Mouse (Mus musculus) brain, embryonic 14.5 days (tissue): ENCODE measurements around the gene Tsacc. TPM values are rescaled to one million over a fixed set of nuclear protein-coding genes. Genes with fewer than 3 reads are reported as not detected.

Experiments
- DNase-seq: peaks from one replicate; pipeline ENCODE4 v3.0.0-alpha.2; 2011; ENCODE audit warnings: low read depth
- CTCF ChIP-seq: fragments of 200-500 bp; IDR thresholded peaks from 2 replicates; pipeline ENCODE4 v1.5.1; 2012; ENCODE audit warnings: inconsistent platforms, mild to moderate bottlenecking, moderate library complexity, borderline replicate concordance; ENCODE audit not compliant: insufficient read depth, insufficient read length; ENCODE audit errors: extremely low read depth
- POLR2A ChIP-seq: fragments of 200-500 bp; IDR thresholded peaks from 2 replicates; pipeline ENCODE4 v1.6.1; 2012; ENCODE audit warnings: mild to moderate bottlenecking, inconsistent platforms, borderline replicate concordance; ENCODE audit not compliant: poor library complexity, insufficient read depth, insufficient read length, severe bottlenecking; ENCODE audit errors: extremely low read depth
- polyA plus RNA-seq: library from polyadenylated mRNA; depleted of rRNA; stranded (reverse); fragments of >200 nt; gene quantifications from 2 replicates; pipeline ENCODE4 v1.2.3, GENCODE M21; 2012; rRNA removed

Gene Tsacc
- 3.0 and 3.6 TPM in 2 replicates for polyA plus RNA-seq

DNA sequence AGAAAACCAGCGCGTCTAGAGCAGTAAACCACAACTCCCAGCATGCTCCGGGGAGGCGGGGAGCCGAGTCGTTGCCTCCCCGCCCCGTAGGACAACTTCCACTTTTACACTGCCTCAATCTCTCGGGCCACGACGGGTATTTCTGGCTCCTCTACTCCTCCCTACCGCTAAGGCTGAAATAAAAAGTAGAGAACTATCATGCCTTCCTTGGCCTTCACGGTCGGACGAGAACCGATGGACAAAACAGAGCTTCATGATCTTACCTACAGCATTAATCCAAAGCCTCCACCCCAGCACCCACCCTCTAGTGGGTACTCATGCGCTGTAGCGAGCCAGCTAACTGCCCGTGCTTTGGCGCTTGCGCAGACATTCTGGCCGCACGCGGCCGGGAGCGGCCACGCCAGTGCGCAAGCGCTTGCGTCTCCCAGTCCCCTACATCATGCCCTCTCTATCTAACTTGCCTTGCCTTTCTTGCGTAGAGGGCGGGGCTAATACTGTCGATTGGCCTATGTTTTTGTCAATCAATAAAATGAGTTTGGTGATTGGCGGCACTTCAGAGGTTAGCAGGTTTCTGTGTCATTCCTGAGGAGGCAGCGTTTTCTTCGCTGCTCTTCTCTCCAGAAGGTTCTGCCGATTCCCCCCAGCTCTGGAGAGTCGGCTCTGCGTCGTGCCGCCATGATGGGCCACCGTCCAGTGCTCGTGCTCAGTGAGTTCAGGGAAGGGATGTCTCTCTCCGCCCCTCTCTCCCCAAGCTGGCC is at the start of gene Tsacc, which contains the start of gene Cct3:
TSS of gene Tsacc (minus strand) at position 439 of the 758 bp plus-strand sequence.
TSS of gene Cct3 (plus strand) at position 556 of the 758 bp plus-strand sequence.
- TF ChIP-seq POLR2A = peak; percentile 56; the same call in 1 of the 2 replicates
- peak; percentile 36; the same call in 1 of the 2 replicates for TF ChIP-seq CTCF
- DNase-seq = peak; percentile 100

DNA sequence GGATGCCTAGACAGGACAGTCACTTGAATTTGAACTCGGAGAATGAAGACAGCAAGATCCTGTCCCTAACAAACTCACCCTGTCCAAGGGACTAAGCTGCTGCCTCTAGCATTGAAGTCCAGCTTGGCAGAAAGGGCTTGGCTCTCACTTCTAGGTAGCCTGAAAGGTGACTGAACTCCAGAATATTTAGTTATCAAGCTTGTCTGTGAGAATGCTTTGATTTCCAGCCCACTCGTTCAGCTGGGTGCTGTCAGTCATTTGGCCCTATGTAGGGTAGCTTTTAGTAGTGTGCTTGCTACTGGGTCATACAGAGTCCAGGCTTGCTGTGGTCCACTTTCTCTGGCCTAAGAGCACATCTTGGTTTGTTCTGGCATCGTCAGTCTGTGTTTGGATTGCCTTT is 42.2 kb upstream of the Tsacc start:
- TF ChIP-seq CTCF = no peak
- TF ChIP-seq POLR2A = no peak
- DNase-seq = no peak

DNA sequence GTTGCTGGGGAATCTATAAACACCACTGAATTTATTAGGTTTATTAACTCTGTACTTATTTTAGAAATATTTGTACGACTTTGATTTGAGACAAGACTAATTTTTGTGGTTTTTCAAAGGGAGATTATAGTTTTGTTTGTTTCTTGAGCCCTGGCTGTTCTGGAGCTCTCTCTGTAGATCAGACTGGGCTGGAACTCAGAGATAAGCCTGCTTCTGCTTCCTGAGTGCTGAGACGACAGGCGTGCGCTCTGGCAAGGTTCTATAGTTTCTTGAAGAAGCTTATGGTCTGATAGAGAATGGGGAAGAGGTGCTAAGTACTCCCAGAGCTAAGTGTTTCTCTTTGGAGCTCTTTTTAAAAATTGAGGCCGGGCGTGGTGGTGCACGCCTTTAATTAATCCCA is 41.5 kb upstream of the Tsacc start:
- DNase-seq = no peak
- no peak for TF ChIP-seq POLR2A
- TF ChIP-seq CTCF = no peak

DNA sequence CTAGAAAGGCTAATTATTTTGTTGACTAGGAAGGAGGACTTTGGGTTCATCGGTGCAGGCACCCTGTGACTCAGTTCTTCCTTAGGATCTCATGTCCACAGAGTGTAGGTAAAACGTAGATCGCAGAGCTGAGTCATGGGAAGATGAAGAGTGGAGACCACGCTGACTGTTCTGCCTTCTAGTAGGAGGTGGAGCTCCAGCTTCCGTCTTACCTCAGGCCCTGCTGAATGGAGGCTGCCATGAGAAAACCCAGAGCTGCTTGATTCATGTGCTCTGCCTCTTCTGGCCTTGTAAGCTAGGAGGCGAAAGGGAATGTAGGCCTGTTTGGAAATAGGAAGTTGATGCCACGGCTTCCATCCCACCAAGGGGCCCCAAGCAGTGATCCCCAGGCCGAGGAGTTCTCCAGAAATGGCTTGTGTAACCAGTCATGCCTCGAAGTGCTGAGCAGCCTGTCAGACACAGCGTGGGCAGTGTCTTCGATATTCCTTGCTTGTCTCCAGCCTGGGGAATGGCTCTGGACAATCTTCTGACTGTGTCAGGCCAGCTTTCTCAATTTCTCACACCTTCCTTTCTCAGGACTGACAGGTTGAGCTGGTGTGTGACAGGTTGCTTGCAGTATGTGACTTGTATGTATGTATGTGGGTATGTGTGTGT is 40.7 kb upstream of the Tsacc start:
- no peak for TF ChIP-seq POLR2A
- no peak for TF ChIP-seq CTCF
- DNase-seq = no peak

DNA sequence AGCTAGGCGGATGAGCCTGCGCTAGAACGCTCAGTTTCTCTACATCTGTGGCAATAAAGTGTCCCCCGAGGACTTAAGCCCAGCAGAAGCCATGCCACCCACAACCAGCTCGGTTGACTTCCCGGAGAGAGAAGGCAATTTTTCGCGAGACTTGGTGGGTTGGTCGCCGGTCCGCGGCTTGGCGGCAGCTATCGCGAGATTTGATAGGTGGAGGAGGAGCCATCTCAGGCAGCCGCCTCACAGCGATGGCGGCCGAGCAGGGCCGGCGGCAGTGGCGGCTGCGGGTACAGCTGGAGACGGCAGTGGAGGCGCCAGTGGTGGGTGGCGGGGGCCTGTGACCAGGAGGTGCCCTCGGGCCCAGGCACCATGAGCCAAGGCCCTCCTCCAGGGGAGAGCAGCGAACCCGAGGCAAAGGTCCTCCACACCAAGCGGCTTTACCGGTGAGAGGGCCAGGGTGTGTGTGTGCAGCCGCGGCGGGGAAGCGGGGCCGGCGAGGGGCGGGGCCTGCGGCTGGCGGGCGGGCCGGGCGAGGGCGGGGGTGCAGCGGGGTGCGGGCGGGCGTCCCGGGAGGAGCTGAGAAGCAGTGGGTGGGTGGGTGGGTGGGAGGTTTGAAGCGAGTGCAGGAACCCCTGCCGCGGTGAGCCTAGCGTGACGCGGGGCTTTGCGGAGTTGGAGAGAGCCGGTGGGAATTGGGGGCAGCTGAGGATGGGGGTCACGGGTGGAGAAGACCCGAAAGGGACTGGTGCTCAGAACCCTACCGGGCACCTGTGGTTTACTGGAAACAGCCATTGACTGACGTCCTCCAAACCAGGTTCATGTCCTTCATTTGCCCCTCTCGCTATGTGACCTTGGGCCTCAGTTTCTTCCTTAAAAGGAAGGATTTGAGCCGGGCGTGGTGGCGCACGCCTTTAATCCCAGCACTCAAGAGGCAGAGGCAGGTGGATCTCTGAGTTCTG is 39.5 kb upstream of the Tsacc start, which contains the start of the genes Tmem79 and Smg5:
TSS of gene Tmem79 (minus strand) at position 91 of the 956 bp plus-strand sequence.
TSS of gene Smg5 (plus strand) at position 203 of the 956 bp plus-strand sequence.
- peak; percentile 98 for DNase-seq
- TF ChIP-seq POLR2A = peak; percentile 97
- TF ChIP-seq CTCF = no peak

DNA sequence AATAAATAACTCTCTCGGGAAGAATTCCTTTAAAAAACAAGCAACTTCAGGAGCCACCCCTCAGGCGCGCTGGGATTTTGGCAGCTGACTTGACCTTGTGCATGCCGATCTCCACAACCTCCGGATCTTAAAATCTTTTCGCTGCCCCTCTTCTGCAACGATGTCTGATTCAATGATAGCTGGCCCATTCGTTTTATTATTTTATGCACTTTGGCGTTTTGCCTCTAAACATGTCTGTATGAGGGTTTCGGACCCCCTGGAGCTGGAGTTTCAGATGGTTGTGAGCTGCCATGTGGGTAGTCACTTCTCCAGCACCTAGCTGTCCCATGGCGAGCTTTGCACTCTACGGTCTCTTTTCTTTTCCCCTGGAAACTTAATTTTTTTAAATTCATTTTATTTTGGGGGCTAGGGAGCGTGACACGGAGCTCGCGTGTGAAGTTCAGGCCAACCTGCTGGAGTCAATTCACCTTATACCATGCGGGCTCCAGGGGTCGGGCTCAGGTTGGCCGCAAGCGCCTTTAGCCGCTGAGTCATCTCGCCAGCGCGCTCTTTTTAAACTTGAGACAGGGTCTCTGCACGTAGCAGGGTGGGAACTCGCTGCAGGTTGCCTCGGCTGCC is 38.7 kb upstream of the Tsacc start:
- no peak for DNase-seq
- TF ChIP-seq CTCF = no peak
- TF ChIP-seq POLR2A = no peak

DNA sequence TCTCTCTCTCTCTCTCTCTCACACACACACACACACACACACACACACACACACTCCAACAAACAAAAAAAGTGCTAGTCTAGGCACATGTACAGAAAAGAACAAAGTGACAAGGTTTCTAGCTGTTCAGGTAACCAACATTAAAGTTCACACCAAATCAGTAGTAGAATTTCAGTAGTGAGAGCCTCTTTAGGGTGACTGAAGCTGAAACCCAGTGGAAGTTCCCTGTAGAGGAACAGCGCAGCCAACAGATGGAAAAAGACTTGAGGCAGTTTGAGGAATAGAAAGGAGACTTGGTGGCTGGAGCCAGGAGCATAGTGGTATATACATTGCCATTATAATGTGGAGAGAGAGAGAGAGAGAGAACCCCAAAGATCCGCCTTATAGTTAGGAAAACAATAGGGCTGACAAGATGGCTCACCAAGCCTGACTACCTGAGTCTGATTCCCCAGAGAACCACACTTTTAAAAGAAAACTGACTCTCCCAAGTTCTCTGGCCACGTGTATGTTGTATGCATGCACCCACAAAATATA is 38.2 kb upstream of the Tsacc start:
- TF ChIP-seq POLR2A = no peak
- no peak for TF ChIP-seq CTCF
- no peak for DNase-seq

DNA sequence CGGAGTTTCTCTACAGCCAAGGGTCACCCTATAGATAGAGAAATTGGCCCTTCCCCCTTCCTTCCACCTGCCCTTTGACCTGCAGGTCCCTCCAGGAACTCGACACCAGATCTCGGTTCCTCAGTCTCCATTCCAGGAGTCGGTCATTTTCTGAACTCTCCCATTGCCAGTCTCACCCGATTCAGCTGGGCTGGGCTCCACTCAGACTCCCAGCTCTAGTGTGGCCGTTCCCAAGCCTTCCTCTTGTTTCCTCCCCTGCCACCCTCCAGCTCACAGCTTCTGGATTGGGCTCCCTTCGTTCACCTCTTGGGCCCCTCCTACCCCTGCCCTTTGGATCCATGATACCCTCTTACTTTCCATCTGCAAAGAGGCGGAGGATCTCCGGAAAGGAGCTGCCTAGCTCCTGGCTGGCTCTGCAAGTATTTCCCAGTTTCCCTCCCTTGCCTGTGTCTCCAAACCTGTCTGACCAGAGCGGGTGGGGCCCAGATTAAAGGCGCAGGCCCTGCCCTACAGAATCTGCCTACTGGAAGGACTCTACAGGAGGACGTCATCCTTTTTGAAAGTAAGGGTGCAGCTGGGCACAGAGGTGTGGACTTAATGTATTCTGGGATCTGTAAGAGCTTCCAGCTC is 37.3 kb upstream of the Tsacc start:
- TF ChIP-seq POLR2A (no peak), CTCF (no peak)
- no peak for DNase-seq

DNA sequence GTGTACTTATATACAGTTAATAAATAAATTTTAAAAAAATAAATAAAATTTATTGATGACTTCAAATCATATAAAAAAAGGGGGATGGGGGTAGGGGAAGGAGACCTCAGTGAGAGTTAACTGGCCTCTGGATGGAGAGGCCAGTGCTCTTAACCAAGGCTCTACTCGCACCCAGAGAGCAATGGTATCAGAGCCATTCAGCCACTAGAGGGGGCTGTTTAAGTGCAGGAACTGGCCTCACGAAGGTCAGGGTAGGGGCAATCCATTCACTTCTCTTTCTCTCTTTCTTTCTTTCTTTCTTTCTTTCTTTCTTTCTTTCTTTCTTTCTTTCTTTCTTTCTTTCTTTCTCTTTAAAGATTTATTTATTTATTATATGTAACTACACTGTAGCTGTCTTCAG is 34.5 kb upstream of the Tsacc start:
- TF ChIP-seq CTCF = peak; percentile 56; the same call in 1 of the 2 replicates
- TF ChIP-seq POLR2A = no peak
- DNase-seq = peak; percentile 12

DNA sequence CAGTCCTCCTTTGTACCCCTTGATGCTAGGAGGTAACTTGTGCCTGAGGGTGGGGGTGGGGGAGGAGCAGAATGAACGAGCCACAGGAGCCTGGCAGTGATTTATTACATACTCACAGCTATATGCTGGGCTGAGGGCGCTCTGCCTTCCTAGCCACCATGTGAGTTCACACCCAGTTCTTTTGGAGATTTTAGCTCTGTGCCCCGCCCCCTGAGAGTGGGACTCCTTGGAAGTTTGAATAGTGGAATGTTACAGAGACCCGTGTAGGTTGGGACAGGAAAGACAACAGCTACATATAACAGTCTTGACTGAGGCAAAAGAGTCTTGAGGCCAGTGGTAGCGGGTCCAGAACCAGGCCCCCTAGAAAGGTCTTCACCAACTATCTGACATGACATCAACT is 32.2 kb upstream of the Tsacc start:
- DNase-seq = no peak
- TF ChIP-seq CTCF (no peak), POLR2A (no peak)
